Mouse (Mus musculus) liver, embryonic 14.5 days (tissue): ENCODE data around the gene Ano10.

Experiments
- CTCF ChIP-seq: IDR thresholded peaks from 2 replicates; pipeline ENCODE4 v1.5.1; 2016; ENCODE audit warnings: antibody characterized with exemption, low read depth, control low read depth
- EP300 ChIP-seq: IDR thresholded peaks from 2 replicates; pipeline ENCODE4 v1.6.1; 2016; ENCODE audit warnings: antibody characterized with exemption, low read depth

- TF ChIP-seq CTCF (no peak), EP300 (no peak)
Measured at GRCm38 (mm10) chr9:122143219-122143618, 151.0 kb downstream of the Ano10 start.
